Mouse (Mus musculus) C2C12 (cell line): ENCODE data around the gene Ints6l.

Source experiments
- CTCF ChIP-seq: IDR thresholded peaks from one replicate; pipeline ENCODE4 v1.5.1; 2011; ENCODE audit not compliant: control insufficient read depth, insufficient read depth, insufficient read length
- USF1 ChIP-seq: IDR thresholded peaks from one replicate; pipeline ENCODE4 v1.6.1; 2011; ENCODE audit warnings: low read depth, mild to moderate bottlenecking, control low read depth, moderate library complexity

DNA sequence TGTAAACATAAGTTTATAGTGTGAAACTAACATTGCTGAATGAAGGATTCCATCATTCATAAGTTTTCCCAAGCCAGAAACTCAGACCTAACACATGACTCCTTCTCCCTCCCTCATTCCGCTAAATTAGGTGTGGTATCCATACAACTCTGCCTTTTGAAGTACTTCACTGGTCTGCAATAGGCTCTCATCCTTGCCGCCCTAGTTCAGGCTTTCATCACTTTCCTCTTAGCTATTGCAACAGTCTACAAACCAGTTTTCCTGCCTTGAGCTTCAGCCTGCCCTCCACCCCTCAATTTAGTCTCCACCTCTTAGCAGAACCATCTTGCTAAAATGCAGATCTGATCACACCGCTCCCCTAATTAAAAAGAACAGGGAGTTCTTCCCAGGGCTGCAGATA, 22.9 kb downstream of the Ints6l start:
- no peak for TF ChIP-seq USF1
- TF ChIP-seq CTCF, result no peak
